Mouse (Mus musculus) stomach, embryonic 15.5 days (tissue): ENCODE measurements around the gene Faap24. TPM values are rescaled to one million over a fixed set of nuclear protein-coding genes. Genes with fewer than 3 reads are reported as not detected.

Experiments
- ATAC-seq: fragments of 200-750 bp; cut with Nextera tagmentation; 2 replicates; pipeline ENCODE4 v1.8.0; 2017; ENCODE audit warnings: low read depth, moderate number of reproducible peaks, moderate TSS enrichment; ENCODE audit not compliant: insufficient read depth, low FRiP score
- H3K27ac ChIP-seq: fragments of 300-500 bp; sonication (generic); 2 replicates; pipeline ENCODE4 v1.5.1; 2015; ENCODE audit warnings: mild to moderate bottlenecking, inconsistent platforms
- H3K27me3 ChIP-seq: fragments of 300-500 bp; sonication (generic); replicated peaks from 2 replicates; pipeline ENCODE4 v1.6.1; 2015; ENCODE audit warnings: inconsistent platforms
- H3K36me3 ChIP-seq: fragments of 300-500 bp; sonication (generic); 2 replicates; pipeline ENCODE4 v1.6.1; 2015; ENCODE audit warnings: inconsistent platforms
- H3K4me1 ChIP-seq: fragments of 300-500 bp; sonication (generic); 2 replicates; pipeline ENCODE4 v1.6.1; 2015; ENCODE audit warnings: inconsistent platforms
- H3K4me2 ChIP-seq: fragments of 300-500 bp; sonication (generic); 2 replicates; pipeline ENCODE4 v1.6.1; 2015; ENCODE audit warnings: mild to moderate bottlenecking, inconsistent platforms
- H3K4me3 ChIP-seq: fragments of 300-500 bp; sonication (generic); replicated peaks from 2 replicates; pipeline ENCODE4 v1.5.1; 2015; ENCODE audit warnings: inconsistent platforms
- H3K9ac ChIP-seq: fragments of 300-500 bp; sonication (generic); 2 replicates; pipeline ENCODE4 v1.6.1; 2015; ENCODE audit warnings: inconsistent platforms
- H3K9me3 ChIP-seq: fragments of 300-500 bp; sonication (generic); 2 replicates; pipeline ENCODE4 v1.6.1; 2016; ENCODE audit warnings: inconsistent platforms
- WGBS: fragments of 180-500 bp; shearing (Covaris S2); methylation state at CpG from one replicate; pipeline ENCODE4 v1.1.7; 2015; 5-methylcytosine and 5-hydroxymethylcytosine counted together
- polyA plus RNA-seq: library from polyadenylated mRNA; unstranded; fragments of >200 nt; fragmentation: Nextera tagmentation; extraction: Ambion mirVana; gene quantifications from 2 replicates; pipeline ENCODE4 v1.2.1, GENCODE M21; 2015

The Faap24 gene
- polyA plus RNA-seq, 1 experiment from 2014 or later: 17.1 TPM

- ATAC-seq: peak; percentile 54; the same call in 1 of the 2 replicates
- no peak overlapping the region for H3K4me2 ChIP-seq
- 49% methylated on average over 5 of the region's 5 CpGs for WGBS
- no peak overlapping the region for H3K27ac ChIP-seq
- 0 out of 2 replicates have a peak, but pooled peaks cover 6% of the 10 kb centered on the region for H3K4me1 ChIP-seq
- no peaks in the 10 kb centered on the region for H3K9me3 ChIP-seq
- no peak overlapping the region for H3K4me3 ChIP-seq
- no peaks in the 10 kb centered on the region for H3K36me3 ChIP-seq
- no peak overlapping the region for H3K9ac ChIP-seq
- no peaks in the 10 kb centered on the region for H3K27me3 ChIP-seq
Measured at GRCm38 (mm10) chr7:35362868-35363267, 33.8 kb downstream of the Faap24 start.

DNA sequence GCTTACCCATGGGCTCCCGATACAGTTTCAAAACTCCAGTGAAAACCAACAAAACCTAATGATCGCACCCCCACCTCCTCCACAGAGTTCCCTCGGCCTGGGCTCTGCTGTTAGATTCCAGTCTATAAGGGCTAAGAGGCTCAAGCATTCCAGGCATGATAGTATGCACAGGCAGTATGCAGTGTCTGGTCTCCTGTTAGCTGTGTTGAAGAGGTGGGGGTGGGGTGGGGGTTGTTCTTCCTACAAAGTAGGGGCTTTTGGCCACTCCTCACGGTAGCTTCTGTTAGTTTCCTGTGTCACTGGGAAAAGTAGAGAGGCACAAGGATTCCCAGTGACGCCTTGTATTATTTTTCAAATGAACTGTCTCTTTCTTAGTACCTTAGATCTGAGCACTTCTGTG lies 34.4 kb downstream of the Faap24 start:
- Histone ChIP-seq H3K4me2 (no peak overlapping the region), H3K9me3 (no peaks in the 10 kb centered on the region), H3K4me3 (no peak overlapping the region), H3K27me3 (no peaks in the 10 kb centered on the region), H3K4me1 (0 out of 2 replicates have a peak, but pooled peaks cover 6% of the 10 kb centered on the region), H3K36me3 (no peaks in the 10 kb centered on the region), H3K27ac (no peak overlapping the region), H3K9ac (no peak overlapping the region)
- no peak for ATAC-seq
- WGBS: 53% methylated on average over 5 of the region's 5 CpGs

- H3K27me3 ChIP-seq: no peaks in the 10 kb centered on the region
- no peaks in the 10 kb centered on the region for H3K9me3 ChIP-seq
- H3K4me1 ChIP-seq: 0 out of 2 replicates have a peak, but pooled peaks cover 4% of the 10 kb centered on the region
- no peak for ATAC-seq
- WGBS: 83% methylated on average over 12 of the region's 12 CpGs
- H3K27ac ChIP-seq: no peak overlapping the region
- H3K4me2 ChIP-seq: no peak overlapping the region
- no peak overlapping the region for H3K9ac ChIP-seq
- no peak overlapping the region for H3K4me3 ChIP-seq
- H3K36me3 ChIP-seq: no peaks in the 10 kb centered on the region
Measured at GRCm38 (mm10) chr7:35357621-35358020, 39.0 kb downstream of the Faap24 start.

- ATAC-seq: no peak
- no peaks in the 10 kb centered on the region for H3K9me3 ChIP-seq
- H3K9ac ChIP-seq: no peak overlapping the region
- WGBS: 37% methylated on average over 5 of the region's 5 CpGs
- no peak overlapping the region for H3K4me3 ChIP-seq
- H3K4me1 ChIP-seq: peaks cover 3% of the 10 kb centered on the region; the same call in 1 of the 2 replicates
- no peaks in the 10 kb centered on the region for H3K27me3 ChIP-seq
- peak overlapping the region; percentile 21; the same call in 1 of the 2 replicates for H3K27ac ChIP-seq
- H3K36me3 ChIP-seq: no peaks in the 10 kb centered on the region
- no peak overlapping the region for H3K4me2 ChIP-seq
Measured at GRCm38 (mm10) chr7:35355303-35355872, 41.2 kb downstream of the Faap24 start.

- H3K4me1 ChIP-seq: peaks cover 3% of the 10 kb centered on the region; the same call in 1 of the 2 replicates
- WGBS: 93% methylated on average over 15 of the region's 15 CpGs
- H3K9me3 ChIP-seq: no peaks in the 10 kb centered on the region
- H3K27ac ChIP-seq: no peak overlapping the region
- no peak overlapping the region for H3K9ac ChIP-seq
- H3K4me2 ChIP-seq: no peak overlapping the region
- no peaks in the 10 kb centered on the region for H3K36me3 ChIP-seq
- no peak overlapping the region for H3K4me3 ChIP-seq
- no peaks in the 10 kb centered on the region for H3K27me3 ChIP-seq
- no peak for ATAC-seq
Measured at GRCm38 (mm10) chr7:35353306-35353705, 43.3 kb downstream of the Faap24 start.

GRCm38 (mm10) chr7:35351155-35351554 lies 45.5 kb downstream of the Faap24 start:
- Histone ChIP-seq H3K27ac (peak overlapping the region; percentile 72; the same call in 1 of the 2 replicates), H3K4me2 (no peak overlapping the region), H3K9me3 (no peaks in the 10 kb centered on the region), H3K36me3 (no peaks in the 10 kb centered on the region), H3K27me3 (no peaks in the 10 kb centered on the region), H3K4me3 (no peak overlapping the region), H3K9ac (no peak overlapping the region), H3K4me1 (peaks cover 7% of the 10 kb centered on the region; the same call in 1 of the 2 replicates)
- 78% methylated on average over 3 of the region's 3 CpGs for WGBS
- ATAC-seq: no peak

GRCm38 (mm10) chr7:35349886-35350684 lies 46.6 kb downstream of the Faap24 start:
- Histone ChIP-seq H3K9me3 (no peaks in the 10 kb centered on the region), H3K4me3 (no peak overlapping the region), H3K36me3 (no peaks in the 10 kb centered on the region), H3K9ac (no peak overlapping the region), H3K27me3 (no peaks in the 10 kb centered on the region), H3K4me1 (peaks cover 7% of the 10 kb centered on the region; the same call in 1 of the 2 replicates), H3K27ac (peak overlapping the region; percentile 72), H3K4me2 (no peak overlapping the region)
- ATAC-seq: peak; percentile 57; the same call in 1 of the 2 replicates
- WGBS: 71% methylated on average over 8 of the region's 8 CpGs

- H3K27me3 ChIP-seq: no peaks in the 10 kb centered on the region
- no peaks in the 10 kb centered on the region for H3K9me3 ChIP-seq
- H3K4me3 ChIP-seq: no peak overlapping the region
- H3K4me2 ChIP-seq: no peak overlapping the region
- WGBS: 87% methylated on average over 4 of the region's 4 CpGs
- no peak for ATAC-seq
- H3K9ac ChIP-seq: no peak overlapping the region
- H3K27ac ChIP-seq: peak overlapping the region; percentile 36; the same call in 1 of the 2 replicates
- H3K36me3 ChIP-seq: no peaks in the 10 kb centered on the region
- H3K4me1 ChIP-seq: peaks cover 7% of the 10 kb centered on the region; the same call in 1 of the 2 replicates
Measured at GRCm38 (mm10) chr7:35349022-35349421, 47.6 kb downstream of the Faap24 start.

DNA sequence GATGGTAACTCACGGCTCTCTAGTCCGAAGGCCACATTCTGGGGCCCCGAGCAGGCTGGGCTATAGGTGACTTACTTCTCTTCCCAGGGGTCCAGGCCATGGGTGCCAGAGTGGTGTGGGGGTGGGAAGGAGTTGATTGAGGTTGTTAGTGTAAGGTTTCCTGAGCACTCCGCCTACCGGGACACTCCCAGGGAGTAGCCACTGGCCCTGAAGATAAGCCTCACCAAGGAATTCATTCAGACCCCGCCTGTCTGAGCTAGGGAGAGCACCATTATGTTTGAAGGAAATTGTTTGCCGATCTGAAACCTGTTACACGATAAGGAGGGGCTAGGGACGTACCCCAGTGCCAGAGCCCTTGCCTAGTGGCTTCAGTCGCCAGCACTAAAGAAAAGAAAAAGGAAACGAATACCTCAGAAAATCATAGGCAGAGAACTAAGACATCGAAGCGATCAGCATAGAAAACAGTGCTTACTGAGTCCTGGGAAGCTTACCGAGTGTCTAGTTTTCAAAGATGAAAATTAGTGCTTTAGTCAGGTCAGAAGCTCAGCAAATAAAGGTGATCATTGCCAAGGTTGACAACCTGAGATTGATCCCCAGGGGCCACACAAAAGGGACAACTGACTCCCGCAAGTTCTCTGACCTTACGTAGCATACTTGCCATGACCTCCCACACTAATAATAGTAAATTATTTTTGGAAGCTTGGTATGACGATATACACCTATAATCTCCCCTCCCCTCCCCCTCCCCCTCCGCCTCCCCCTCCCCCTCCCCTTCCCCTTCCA lies 48.5 kb downstream of the Faap24 start:
- H3K9me3 ChIP-seq: no peaks in the 10 kb centered on the region
- H3K36me3 ChIP-seq: no peaks in the 10 kb centered on the region
- H3K4me3 ChIP-seq: no peak overlapping the region
- peak overlapping the region; percentile 69 for H3K27ac ChIP-seq
- H3K27me3 ChIP-seq: no peaks in the 10 kb centered on the region
- WGBS: 46% methylated on average over 17 of the region's 18 CpGs
- H3K9ac ChIP-seq: no peak overlapping the region
- no peak overlapping the region for H3K4me2 ChIP-seq
- peak; percentile 75 for ATAC-seq
- peaks cover 7% of the 10 kb centered on the region; the same call in 1 of the 2 replicates for H3K4me1 ChIP-seq

DNA sequence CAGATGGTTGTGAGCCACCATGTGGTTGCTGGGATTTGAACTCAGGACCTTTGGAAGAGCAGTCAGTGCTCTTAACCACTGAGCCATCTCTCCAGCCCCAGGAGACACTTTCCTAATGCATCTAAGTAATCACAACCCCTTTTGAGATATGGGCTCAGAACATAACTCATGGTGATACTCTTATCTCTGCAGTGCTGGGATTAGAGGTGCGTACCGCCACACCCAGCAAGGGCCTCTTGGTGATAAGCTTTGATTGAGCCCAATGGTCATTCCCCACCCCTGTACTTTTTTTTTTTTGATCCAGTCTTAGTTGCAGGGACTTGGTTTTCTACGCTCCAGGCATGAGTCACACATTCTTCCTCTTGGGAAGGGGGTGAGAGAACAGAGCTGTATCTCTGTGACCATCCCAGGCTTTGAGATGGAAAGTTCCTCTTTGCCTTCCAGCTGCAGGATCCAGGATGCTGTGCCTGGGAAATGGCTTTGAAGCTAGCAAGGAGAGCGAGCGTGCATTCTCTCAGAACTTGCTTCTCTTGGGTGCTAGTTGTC lies 51.8 kb downstream of the Faap24 start:
- 79% methylated on average over 5 of the region's 5 CpGs for WGBS
- peak; percentile 15; the same call in 1 of the 2 replicates for ATAC-seq
- Histone ChIP-seq H3K4me3 (no peak overlapping the region), H3K27me3 (no peaks in the 10 kb centered on the region), H3K4me2 (no peak overlapping the region), H3K4me1 (peaks cover 9% of the 10 kb centered on the region; the same call in 1 of the 2 replicates), H3K36me3 (no peaks in the 10 kb centered on the region), H3K27ac (0 out of 2 replicates have a peak overlapping the region, but pooled peaks have one; percentile 35), H3K9ac (no peak overlapping the region), H3K9me3 (no peaks in the 10 kb centered on the region)

DNA sequence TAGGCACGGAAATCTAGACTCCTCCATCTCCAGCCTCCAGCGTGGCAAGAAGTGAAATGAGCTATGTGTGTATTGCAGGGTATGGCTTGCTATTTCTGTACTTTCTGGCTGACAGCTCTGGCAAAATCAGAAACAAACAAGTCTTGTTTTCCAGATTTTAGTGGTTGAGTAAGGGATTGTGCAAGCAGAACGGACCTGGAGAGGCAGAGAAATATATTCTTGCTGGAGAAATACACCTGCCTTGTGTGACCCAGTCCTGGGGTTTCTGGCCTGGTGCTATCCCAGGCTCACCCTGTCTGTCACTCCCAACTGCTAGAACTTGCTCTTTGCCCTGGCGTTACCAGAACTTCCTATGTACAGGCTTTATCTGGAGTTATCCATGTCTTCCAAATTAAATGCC lies 54.1 kb downstream of the Faap24 start:
- Histone ChIP-seq H3K27me3 (no peaks in the 10 kb centered on the region), H3K4me1 (peaks cover 5% of the 10 kb centered on the region; the same call in 1 of the 2 replicates), H3K4me2 (no peak overlapping the region), H3K4me3 (no peak overlapping the region), H3K27ac (peak overlapping the region; percentile 9; the same call in 1 of the 2 replicates), H3K9ac (no peak overlapping the region), H3K36me3 (no peaks in the 10 kb centered on the region), H3K9me3 (no peaks in the 10 kb centered on the region)
- WGBS: 46% methylated on average over 4 of the region's 4 CpGs
- ATAC-seq: no peak
